Mouse (Mus musculus) bone marrow macrophage, adult 2 months (primary cell): ENCODE results near the gene Ntrk2. TPM values are rescaled to one million over a fixed set of nuclear protein-coding genes. Genes with fewer than 3 reads are reported as not detected.

Experiments
- H3K27ac ChIP-seq: 2 replicates; pipeline ENCODE4 v1.5.1; 2012; ENCODE audit warnings: low read depth, low read length; ENCODE audit not compliant: insufficient read depth
- H3K4me1 ChIP-seq: 2 replicates; pipeline ENCODE4 v1.6.1; 2012; ENCODE audit warnings: low read length; ENCODE audit not compliant: control insufficient read depth, insufficient read depth
- H3K4me3 ChIP-seq: 2 replicates; pipeline ENCODE4 v1.5.1; 2012; ENCODE audit warnings: mild to moderate bottlenecking, low read length, moderate library complexity; ENCODE audit not compliant: insufficient read depth
- CTCF ChIP-seq: IDR thresholded peaks from 2 replicates; pipeline ENCODE4 v1.5.1; 2012; ENCODE audit warnings: low read depth, mild to moderate bottlenecking, low read length, moderate library complexity
- POLR2A ChIP-seq: IDR thresholded peaks from 2 replicates; pipeline ENCODE4 v1.6.1; 2012; ENCODE audit warnings: mild to moderate bottlenecking, low read depth, low read length, borderline replicate concordance
- polyA plus RNA-seq: library from polyadenylated mRNA; stranded (reverse); fragments of >200 nt; gene quantifications from 2 replicates; pipeline ENCODE4 v1.2.4, GENCODE M21; 2012; ENCODE audit not compliant: missing spikeins, insufficient read depth, insufficient read length

Gene Ntrk2
- polyA plus RNA-seq, 1 experiment: not detected

DNA sequence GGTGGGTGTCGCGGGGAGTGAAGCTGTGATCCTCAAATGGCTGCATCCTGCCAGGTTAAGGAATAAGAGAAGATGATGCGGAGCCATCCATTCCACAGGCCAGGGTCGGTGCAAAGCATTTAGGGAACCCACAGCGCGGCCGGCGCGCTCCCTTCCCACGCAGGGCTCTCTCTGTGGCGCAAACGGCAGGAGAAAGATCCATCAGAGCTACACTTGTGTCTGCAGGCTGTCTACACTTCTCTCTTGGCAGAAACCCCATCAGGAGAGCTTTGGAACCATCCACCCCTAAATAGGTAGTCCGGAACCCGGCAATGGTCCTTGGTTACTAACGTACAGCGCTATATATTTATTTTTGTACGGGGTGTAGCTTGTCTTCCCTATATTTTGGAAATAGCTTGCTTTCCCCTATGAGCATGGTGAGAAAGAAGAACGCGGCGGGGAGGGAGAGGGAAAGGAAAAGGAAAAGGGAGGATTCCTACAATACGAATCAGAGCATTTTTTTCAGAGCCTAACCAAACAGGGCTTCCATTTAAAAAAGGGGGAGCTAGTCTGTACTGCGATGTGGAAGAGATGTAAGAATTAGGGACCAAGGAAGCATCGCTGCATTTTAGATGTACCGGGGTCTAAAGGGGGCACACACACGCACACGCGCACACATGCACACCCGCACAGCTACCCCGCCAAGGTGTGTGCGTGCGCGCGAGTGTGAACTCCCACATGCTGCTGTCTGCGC lies 693 bp downstream of the Ntrk2 start:
- Histone ChIP-seq H3K27ac (no peak overlapping the region), H3K4me3 (no peak overlapping the region), H3K4me1 (no peaks in the 10 kb centered on the region)
- TF ChIP-seq CTCF (no peak), POLR2A (no peak)

DNA sequence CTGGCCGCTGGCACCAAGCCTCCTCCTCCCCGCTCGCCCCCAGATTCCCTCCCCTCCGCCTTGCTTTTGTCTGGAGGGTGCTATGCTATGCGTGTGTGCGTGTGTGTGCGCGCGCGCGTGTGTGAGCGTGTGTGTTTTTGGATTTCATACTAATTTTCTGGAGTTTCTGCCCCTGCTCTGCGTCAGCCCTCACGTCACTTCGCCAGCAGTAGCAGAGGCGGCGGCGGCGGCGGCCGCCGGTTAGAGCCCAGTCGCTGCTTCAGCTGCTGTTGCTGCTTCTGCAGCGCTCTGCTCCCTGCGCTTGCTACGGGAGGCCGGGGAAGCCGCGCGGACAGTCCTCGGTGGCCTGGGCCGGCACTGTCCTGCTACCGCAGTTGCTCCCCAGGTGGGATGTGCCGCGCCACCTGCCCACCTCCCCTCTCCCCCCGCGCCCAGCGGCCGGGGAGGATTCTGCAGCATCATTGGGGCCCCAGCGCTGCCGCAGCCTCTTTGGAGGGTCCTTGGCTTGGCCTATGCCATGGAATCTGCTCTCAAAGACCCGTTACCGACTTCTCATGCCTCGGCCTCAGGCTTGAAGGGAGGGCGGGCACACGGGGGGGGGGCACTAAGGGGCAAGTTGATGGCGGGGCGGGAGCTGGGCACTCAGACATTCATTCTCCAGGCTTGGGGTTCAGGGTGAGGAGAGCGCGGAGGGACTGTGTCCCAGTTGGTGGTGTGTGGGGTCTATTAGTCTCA lies 1.4 kb downstream of the Ntrk2 start:
- Histone ChIP-seq H3K4me3 (no peak overlapping the region), H3K4me1 (no peaks in the 10 kb centered on the region), H3K27ac (no peak overlapping the region)
- no peak for TF ChIP-seq POLR2A
- no peak for TF ChIP-seq CTCF

DNA sequence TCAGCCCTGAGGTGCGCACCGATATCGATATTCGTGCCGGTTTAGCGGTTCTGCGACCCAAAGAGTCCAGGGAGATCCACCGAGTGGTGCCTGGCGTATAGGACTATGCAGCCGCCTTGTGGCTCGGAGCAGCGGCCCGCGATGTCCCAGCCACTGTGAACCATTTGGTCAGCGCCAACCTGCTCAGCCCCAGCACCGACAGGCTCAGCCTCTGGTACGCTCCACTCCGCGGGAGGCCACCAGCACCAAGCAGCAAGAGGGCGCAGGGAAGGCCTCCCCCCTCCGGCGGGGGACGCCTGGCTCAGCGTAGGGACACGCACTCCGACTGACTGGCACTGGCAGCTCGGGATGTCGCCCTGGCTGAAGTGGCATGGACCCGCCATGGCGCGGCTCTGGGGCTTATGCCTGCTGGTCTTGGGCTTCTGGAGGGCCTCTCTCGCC lies 2.0 kb downstream of the Ntrk2 start:
- Histone ChIP-seq H3K4me1 (no peaks in the 10 kb centered on the region), H3K27ac (no peak overlapping the region), H3K4me3 (no peak overlapping the region)
- TF ChIP-seq POLR2A (no peak), CTCF (no peak)

DNA sequence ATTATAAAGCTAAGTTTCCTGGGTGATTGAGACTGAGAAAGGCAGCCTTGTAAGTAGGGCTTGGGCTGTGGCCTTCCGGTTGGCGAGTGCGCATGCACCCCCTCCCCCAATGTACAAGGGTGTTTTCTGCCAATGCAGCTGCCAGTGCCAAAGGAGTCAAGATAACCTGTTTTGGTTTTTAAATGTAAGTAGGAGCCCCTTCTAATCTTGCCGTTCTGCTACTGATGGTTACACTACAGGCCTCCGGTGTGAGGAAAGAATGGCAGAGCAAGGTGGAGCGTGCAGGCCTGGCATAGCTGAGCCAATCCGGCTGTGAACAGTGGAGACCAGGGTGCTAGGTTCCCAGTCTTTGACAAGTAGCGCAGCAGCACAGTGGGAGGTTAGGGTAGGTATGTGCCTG lies 3.6 kb downstream of the Ntrk2 start:
- Histone ChIP-seq H3K4me3 (no peak overlapping the region), H3K27ac (no peak overlapping the region), H3K4me1 (no peaks in the 10 kb centered on the region)
- TF ChIP-seq POLR2A (no peak), CTCF (no peak)

DNA sequence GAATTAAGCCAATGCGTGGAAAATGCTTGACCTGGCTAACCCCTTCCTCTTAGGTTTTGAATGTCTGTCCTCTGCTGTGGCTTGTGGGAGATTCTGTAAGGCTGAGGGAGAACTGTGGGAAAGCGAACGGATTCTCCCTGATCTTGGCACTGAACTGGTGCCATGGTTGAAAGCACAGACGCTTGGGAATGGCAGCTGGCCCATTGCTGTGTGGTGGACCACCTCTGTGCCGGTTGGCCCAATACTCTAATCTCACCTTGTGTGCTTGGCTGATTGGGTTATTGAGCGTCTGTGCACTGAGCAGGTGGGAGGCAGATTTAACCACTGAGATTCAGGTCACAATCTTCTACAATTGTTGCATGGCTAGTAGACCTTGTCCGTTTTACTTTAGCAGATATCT lies 18.4 kb downstream of the Ntrk2 start:
- TF ChIP-seq CTCF (no peak), POLR2A (no peak)
- no peak overlapping the region for H3K4me3 ChIP-seq
- H3K4me1 ChIP-seq: no peaks in the 10 kb centered on the region
- no peak overlapping the region for H3K27ac ChIP-seq

DNA sequence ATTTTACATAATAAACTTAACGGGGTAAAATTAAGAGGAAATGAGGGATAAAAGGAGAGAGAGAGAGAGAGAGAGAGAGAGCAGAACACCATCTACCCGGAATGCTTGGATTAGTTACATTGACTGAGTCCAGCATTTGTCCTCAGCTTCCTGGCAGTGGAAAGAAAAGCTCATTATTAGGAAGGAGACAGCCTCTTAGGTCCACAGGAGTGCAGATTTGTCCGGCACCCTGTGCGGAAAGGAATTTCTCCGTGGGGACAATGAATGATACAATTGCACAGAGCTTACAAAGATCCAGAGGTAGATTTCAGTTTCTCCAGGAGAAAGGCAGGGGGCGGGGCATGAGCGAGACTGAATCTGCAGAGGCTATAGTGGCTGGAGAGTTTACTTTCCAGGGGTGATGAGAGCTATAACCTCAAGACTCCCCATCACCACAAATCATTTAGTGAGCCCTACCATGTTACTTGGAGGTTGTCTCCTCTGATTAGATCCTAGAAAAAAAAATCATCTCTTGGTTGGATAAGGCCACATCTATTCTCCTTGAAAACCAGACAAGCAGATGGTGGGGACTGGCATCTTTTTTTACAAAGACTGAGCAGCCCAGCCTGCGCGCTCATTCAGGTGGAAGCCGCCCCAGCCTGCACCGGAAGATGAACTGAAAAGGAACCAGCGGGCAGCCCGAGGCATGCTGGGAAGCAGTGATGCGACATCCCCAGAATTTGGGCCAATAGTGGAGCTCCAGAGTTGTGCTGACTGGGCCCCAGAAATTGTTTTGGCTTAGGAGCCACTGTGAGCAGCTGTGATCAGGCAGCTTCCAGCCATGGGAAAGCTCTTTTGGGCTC lies 20.2 kb downstream of the Ntrk2 start:
- TF ChIP-seq POLR2A (no peak), CTCF (no peak)
- Histone ChIP-seq H3K4me1 (no peaks in the 10 kb centered on the region), H3K4me3 (no peak overlapping the region)

DNA sequence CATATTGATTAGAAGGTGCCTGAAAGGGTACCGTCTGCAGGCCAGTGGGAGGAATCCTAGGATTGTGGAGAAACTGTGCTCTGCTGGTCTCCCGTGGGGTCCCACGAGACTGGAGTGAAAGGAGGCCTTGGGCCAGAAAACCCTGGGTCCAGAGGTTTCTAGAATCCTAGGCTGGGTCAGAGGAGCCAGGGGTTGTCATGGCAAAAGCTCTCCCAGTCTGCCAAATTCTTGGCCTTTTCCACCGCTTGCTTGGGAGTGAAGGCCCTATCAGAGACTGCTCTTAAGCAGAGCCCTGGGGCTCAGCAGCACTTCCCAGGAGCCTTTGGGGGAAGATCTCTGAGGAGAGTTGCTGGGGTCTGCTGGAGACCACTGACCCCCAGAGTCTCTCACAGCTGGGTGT lies 25.6 kb downstream of the Ntrk2 start:
- TF ChIP-seq CTCF: no peak
- no peak for TF ChIP-seq POLR2A
- H3K4me1 ChIP-seq: no peaks in the 10 kb centered on the region
- no peak overlapping the region for H3K4me3 ChIP-seq
- H3K27ac ChIP-seq: no peak overlapping the region

More for the DNA sequence above, 20.2 kb downstream of the Ntrk2 start:
- H3K27ac ChIP-seq: no peak overlapping the region

DNA sequence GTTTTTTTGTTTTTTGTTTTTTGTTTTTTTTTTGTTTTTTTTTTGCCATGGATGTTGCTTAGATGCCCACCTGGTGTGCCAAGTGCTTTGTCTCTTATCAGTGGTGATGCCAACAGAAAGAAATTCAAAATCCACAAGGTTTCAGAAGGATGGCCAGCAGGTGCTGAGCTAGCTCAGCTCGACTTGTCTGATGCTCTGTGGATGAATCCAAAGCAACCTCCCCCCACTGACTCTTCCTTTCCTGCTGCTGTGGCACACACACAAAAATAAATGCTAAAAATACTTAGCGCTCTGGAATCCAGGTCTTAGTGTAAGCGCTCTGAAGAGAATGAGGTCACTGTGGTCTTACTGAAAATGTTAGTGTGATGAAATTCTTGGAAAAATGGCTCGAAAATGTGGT lies 28.4 kb downstream of the Ntrk2 start:
- no peak for TF ChIP-seq POLR2A
- TF ChIP-seq CTCF: no peak
- Histone ChIP-seq H3K4me3 (no peak overlapping the region), H3K4me1 (no peaks in the 10 kb centered on the region), H3K27ac (no peak overlapping the region)

DNA sequence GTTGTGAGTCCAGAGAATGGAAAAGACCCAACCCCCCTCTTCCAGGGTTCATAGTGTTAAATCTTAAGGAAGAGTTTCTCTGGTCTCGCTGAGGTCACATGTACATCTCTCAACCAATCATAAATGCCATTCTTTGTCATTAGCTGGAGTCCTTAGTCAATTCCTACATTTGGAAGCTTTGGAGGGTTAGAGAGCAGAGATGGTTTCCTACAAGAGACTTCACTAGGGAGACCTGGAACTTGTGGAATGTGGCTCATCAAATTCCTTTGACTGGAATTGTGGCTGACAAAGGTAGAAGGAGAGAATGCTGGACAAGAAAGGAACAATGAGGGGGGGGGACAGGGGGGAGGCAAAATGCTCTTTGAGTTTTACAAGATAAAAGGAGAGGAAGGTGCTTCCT lies 30.5 kb downstream of the Ntrk2 start:
- Histone ChIP-seq H3K4me1 (no peaks in the 10 kb centered on the region), H3K4me3 (no peak overlapping the region), H3K27ac (no peak overlapping the region)
- TF ChIP-seq POLR2A: no peak
- no peak for TF ChIP-seq CTCF
